Mouse (Mus musculus) gastrocnemius, adult 2 months (tissue): Measurements from ENCODE around the gene Ttpal. TPM values are rescaled to one million over a fixed set of nuclear protein-coding genes. Genes with fewer than 3 reads are reported as not detected.
A peak's percentile ranks its signal among the peaks of the same experiment; 100 is the strongest.

Experiments
- DNase-seq: peaks from one replicate; pipeline ENCODE4 v3.0.0; 2022
- H3K27ac ChIP-seq: fragments of 200-600 bp; 2 replicates; pipeline ENCODE4 v1.8.1; 2022; ENCODE audit warnings: mild to moderate bottlenecking
- H3K4me3 ChIP-seq: fragments of 200-600 bp; 2 replicates; pipeline ENCODE4 v1.8.1; 2022; ENCODE audit warnings: mild to moderate bottlenecking, moderate library complexity
- CTCF ChIP-seq: fragments of 200-600 bp; IDR thresholded peaks from 2 replicates; pipeline ENCODE4 v1.8.1; 2022; ENCODE audit warnings: antibody characterized with exemption, mild to moderate bottlenecking, moderate library complexity
- intact Hi-C: fragments of 180-260 bp; cut with DNase I; formaldehyde crosslinking; loops from one replicate; pipeline ENCODE4 v1.15.1; 2025
- long read RNA-seq, 2 experiments: library from polyadenylated mRNA; stranded (forward); transcript quantifications; one replicate each; pipeline ENCODE4 v2.0.0; 2021
- total RNA-seq, 2 experiments: library from RNA; stranded (reverse); gene quantifications; 2 replicates each; pipeline ENCODE4 v1.2.3; 2021

Gene Ttpal
- total RNA-seq: 1 to 10 TPM; 3.4 to 5.3 TPM
- long read RNA-seq, experiment 1, full-length matches to known transcripts: 5 of 11 reads
- long read RNA-seq, experiment 1, partial matches to known transcripts: 0 of 11 reads
- long read RNA-seq, experiment 1, other reads (novel, unspliced or antisense): 6 of 11 reads
- long read RNA-seq, experiment 2, full-length matches to known transcripts: 4 of 8 reads
- long read RNA-seq, experiment 2, partial matches to known transcripts: 0 of 8 reads
- long read RNA-seq, experiment 2, other reads (novel, unspliced or antisense): 4 of 8 reads

DNA sequence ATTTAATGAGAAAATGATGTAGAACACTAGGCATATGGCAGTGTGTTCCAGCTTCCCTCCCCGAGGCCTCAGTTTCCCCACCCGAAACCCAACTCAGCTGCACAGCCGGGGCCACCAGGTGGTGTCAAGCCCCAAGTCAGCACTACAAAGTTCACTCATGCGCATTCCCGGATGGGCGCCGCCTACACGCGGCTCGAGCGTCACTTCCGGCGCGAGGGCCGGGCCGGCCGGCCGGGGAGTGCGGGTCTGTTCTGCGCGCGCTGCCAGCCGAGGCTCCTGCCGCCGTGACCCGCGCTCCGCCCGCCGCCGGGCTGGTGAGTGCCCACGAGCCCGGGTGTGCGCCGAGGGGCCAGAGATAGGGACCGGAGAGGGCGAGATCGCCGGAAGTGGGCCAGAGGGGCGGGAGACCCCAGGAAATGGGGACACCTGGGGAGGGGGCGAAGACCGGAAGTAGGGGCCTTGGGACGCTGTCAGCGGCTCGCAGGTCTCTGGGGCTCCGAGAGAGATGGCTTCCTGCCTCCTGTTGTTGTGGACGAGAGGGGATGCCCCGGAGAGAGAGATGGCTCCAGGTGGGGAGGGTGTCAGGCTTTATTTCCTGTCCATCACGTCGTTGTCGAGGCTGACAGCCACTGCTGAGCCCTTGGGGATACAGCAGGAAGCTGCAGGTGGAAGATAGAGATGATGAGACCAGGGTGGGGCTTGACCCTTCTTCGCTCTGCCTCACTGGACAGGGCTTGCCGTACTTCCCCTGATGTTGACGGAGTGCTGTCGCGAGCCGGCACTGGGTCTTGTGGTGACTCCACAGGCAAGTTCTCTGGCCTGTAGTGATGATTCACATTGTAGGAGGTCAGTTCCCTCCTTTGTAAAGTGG, at the start of gene Ttpal:
TSS of gene Ttpal (plus strand) at position 214 of the 871 bp plus-strand sequence.
- TF ChIP-seq CTCF: peak; percentile 79
- H3K27ac ChIP-seq: peak within 1 kb of the TSS; percentile 99
- DNase-seq: peak; percentile 93
- intact Hi-C loops: loop anchor here (1.0 to 2.0 kb wide), 2 partner anchors 36 to 117 kb away; no protein-coding TSS in a partner anchor
- peak within 1 kb of the TSS; percentile 80 for H3K4me3 ChIP-seq

DNA sequence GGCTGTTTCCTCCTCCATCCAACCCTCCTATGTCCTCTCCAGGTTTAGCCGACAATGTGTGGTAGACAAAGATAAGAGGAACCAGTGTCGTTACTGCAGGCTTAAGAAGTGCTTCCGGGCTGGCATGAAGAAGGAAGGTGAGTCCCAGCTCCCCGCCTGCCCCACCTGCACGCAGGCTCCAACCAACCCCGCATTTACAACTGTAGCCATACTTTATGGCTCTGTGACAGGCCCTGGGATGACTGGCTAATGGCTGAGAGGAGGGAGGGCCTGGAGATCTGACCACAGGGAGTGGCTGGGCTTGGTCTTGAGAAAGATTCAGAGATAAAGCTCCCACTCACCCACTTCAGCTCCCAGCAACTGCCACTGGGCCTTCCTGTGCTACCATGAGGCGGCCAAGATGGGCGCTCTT, 49.6 kb upstream of the Ttpal start:
- Histone ChIP-seq H3K4me3 (no peak overlapping the region), H3K27ac (no peak overlapping the region)
- intact Hi-C loops: no loop called here
- no peak for TF ChIP-seq CTCF
- no peak for DNase-seq

DNA sequence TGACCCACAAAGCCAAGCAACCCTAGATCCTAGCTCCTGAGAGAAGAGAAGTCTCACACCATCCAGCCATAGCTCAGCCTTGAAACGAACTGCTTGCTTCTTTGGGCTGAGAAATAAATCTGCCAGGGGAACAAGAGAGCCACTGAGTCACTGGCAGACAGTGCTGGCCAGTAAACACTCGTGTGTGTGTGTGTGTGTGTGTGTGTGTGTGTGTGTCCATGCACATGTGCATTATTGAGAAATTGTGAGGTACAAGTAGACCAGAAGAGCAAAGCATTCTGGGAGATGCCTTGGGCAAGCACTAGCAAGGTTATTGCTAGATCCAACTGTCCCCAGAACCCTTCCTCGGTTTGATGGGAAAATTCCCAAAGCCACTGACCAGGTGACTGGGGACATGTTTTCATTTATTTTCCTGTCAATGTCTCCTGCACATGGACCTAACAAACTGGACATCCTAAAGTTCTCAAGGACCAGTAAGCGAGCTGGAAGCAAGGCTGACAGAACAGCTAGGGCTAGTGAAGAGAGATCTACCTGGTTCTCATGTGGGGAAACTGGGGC, 47.6 kb upstream of the Ttpal start:
- no peak for TF ChIP-seq CTCF
- H3K27ac ChIP-seq: no peak overlapping the region
- DNase-seq: no peak
- H3K4me3 ChIP-seq: no peak overlapping the region
- intact Hi-C loops: no loop called here

DNA sequence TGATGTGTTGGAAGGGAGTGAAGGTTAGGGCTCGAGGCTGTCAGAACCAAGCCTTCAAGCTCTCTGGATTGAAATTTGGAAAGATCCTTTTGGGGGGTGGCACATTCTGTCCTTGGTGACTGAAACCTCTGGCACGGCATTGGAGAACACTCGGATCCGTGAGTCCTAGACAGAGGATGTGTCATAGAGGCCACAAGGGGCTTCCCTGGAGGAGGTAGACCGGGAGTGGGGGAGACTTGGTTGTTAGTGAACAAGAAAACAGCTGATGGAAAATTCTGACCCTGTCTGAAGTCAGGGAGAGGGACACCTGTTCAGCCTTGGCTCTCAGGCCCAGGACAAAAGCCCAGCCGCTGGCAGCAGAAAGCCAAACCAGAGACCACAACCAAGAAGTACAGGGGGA, 47.1 kb upstream of the Ttpal start:
- no peak for DNase-seq
- Histone ChIP-seq H3K4me3 (no peak overlapping the region), H3K27ac (no peak overlapping the region)
- no peak for TF ChIP-seq CTCF
- intact Hi-C loops: no loop called here

DNA sequence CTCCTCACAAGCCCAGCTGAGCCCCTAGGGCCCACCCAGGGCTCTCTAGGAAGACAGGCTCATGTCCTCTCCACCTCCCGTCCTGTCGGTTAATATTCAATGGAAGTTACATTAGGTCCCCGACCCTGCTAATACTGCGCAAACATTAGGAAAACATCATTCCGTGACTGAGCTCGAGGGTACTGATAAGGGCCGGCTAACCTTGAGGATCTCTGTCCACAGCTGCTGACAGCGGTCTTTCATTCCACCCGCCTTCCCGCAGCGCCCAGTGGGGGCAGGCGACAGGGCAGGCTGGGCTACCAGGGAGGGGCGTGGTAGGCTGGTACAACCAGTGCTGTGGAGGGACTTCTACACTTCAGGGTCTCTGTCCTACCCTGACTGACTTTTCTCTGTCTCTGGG, 46.7 kb upstream of the Ttpal start:
- Histone ChIP-seq H3K4me3 (no peak overlapping the region), H3K27ac (no peak overlapping the region)
- intact Hi-C loops: no loop called here
- no peak for TF ChIP-seq CTCF
- DNase-seq: no peak

DNA sequence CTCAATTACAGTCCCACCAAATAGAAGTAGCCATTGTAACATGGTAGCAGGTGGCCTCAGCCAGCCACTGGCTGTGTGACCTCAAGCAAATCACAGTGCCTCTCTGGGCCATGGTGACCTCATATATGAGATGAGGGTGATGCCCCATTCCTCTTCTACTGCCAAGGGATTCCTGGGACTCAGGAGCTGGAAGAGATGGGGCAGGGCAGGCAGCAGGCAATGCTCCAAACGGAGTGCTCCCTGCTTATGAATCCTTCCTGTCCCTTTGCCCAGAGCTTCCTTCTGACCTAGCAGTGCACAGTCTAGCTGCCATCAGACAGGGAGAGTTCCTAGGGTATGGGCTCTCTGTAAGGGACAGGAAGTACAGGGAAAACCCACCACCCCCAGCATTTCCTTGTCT, 43.6 kb upstream of the Ttpal start:
- no peak overlapping the region for H3K4me3 ChIP-seq
- no peak for TF ChIP-seq CTCF
- no peak overlapping the region for H3K27ac ChIP-seq
- intact Hi-C loops: no loop called here
- no peak for DNase-seq

DNA sequence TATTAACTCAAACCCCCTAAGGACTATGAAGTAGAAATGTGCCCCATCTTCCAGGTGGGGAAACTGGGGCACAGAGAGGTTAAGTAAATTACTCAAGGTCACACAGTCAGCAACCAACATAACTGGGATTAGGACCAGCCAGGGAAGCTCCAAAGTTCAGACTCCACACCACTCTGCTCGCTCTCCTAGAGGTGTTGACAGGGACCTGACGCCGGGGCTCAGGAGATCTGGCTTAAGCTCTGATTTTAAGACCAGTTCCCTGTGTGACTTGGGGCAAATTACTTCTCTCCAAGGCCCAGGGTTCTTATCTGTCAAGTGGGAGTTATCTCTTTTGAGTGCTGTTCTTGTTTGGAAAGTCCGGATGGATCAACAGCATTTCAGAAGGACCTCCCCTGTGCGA, 42.9 kb upstream of the Ttpal start:
- H3K27ac ChIP-seq: no peak overlapping the region
- TF ChIP-seq CTCF: no peak
- DNase-seq: no peak
- no peak overlapping the region for H3K4me3 ChIP-seq
- intact Hi-C loops: no loop called here

DNA sequence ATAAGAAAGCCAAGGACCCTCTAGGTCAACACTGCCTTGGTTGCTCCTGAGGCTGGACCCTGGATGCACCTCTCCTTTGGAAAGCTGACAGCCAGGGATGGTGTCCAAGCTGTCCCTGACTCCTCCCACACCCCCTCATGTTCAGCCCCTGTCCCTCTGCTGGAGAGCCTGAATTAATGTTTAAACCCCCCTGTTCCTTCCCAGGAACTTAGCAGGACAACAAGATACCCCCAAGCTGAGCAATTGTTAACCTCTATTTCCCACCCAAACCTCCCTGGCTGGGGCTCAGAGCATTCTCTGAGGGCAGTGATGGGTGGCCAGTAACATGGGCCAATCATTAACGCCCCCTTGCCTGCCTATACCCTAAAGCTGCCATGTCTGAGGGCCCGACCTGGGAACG, 41.9 kb upstream of the Ttpal start:
- no peak for TF ChIP-seq CTCF
- no peak overlapping the region for H3K27ac ChIP-seq
- intact Hi-C loops: no loop called here

DNA sequence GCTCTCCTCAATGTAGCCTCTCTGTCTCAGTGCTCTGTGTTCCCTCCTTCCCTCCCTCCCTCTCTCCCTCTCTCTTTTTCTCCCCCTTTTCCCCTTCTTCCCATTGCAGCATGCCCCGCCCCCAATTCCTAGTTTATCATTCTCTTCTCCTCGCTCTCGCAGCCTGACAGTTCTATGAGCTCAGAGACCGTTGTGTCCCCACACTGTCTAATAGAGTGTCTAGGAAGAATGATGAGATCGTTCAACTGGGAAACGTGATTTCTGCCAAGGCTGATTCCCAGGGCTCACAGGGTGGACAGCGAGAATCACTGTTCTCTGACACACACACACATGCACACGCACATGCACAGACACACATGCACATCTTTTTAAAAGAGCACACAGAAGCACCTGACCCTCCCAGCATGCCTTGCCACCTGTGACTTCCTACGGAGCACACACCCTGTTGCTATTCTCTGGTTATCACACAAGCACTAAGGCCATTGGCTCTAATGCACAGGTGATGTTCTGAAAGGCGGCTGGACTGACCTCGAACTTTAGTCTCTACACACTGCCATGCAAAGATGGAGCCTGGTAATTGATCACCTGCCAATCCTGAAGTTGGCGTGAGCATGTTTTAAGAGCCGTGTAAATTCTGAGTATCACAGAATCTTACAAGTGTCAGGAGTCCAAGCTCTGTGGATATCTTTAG, 40.7 kb upstream of the Ttpal start:
- H3K4me3 ChIP-seq: no peak overlapping the region
- TF ChIP-seq CTCF: no peak
- no peak overlapping the region for H3K27ac ChIP-seq
- DNase-seq: no peak
- intact Hi-C loops: no loop called here

More for the DNA sequence above, 41.9 kb upstream of the Ttpal start:
- H3K4me3 ChIP-seq: no peak overlapping the region
- no peak for DNase-seq

DNA sequence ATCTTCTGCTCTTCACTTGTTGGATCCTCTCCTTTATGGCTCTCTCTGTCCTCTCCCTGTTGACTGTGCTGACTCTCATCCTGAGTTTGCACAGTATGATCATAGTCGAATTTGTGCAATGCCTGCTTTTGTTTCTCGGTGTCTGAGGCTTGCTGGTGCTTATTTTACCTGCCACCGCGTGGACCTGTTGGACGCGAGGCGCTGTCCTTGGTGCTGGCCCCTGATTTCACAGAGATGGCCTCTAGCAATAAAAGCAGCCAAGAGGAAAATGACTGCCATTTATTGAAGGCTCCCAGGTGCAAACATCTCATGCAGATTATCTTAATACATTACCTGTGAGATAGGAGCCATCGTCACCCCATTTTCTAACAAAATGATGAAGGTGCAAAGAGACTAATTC, 37.5 kb upstream of the Ttpal start:
- no peak for TF ChIP-seq CTCF
- H3K4me3 ChIP-seq: no peak overlapping the region
- H3K27ac ChIP-seq: no peak overlapping the region
- intact Hi-C loops: no loop called here
- DNase-seq: no peak

DNA sequence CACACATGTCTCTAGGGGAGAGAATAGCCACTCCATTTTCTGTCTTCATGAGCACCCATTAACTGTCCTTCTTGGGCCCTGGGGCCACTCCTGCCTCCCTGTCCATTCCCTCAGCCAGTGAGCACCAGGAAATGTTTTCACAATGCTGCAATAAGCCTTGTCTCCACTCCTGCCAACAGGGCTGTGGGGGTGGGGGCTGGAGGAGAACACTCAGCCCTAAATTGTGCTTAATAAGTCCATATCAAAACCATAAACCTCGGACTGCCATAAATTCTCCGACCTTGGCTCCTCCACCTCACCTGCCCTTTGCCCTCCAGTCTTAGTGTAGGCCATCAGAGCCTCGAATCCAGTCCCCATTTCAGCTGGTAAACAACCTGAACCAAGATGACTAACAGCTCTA, 27.8 kb upstream of the Ttpal start:
- intact Hi-C loops: no loop called here
- no peak for DNase-seq
- Histone ChIP-seq H3K27ac (no peak overlapping the region), H3K4me3 (no peak overlapping the region)
- no peak for TF ChIP-seq CTCF

DNA sequence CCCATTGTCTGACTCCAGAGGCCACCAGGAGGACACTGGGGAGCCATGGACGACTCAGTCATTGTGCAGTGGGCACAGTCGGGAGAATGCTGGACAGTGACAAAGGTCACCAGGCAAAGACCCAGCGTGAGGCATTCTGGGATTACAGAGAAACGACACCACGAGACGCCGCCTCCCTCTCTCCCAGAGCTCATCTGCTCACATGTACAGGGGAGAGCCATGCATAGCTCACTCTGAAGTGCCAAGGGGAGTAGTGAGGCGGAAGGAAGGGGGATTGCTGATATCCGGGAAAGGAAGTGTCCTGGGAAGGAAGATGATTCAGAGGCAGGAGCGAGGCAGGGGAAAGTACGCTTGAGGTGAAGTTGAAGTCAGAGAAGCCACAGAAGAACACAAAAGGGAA, 26.9 kb upstream of the Ttpal start:
- Histone ChIP-seq H3K4me3 (peak overlapping the region; percentile 38), H3K27ac (no peak overlapping the region)
- DNase-seq: no peak
- no peak for TF ChIP-seq CTCF
- intact Hi-C loops: no loop called here

DNA sequence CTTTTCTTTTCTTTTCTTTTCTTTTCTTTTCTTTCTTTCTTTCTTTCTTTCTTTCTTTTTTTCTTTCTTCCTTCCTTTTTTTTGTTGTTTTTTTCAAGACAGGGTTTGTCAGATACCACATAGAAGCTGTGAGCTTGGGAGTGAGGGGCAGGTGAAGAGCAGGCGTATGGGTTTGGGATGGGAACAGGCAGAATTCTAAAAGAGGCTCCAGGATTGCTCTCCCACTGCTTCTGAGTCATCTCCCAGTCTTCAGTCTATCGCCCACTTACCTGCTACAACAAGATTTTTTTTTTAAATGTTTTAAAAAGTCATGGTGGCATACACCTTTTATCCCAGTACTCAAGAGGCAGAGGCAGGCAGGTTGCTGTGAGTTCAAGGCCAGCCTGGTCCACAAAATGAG, 24.1 kb upstream of the Ttpal start:
- no peak for TF ChIP-seq CTCF
- Histone ChIP-seq H3K27ac (no peak overlapping the region), H3K4me3 (no peak overlapping the region)
- intact Hi-C loops: no loop called here
- no peak for DNase-seq
